8 mouse cellular contexts compared by ENCODE assay signal in the genomic region with DNA sequence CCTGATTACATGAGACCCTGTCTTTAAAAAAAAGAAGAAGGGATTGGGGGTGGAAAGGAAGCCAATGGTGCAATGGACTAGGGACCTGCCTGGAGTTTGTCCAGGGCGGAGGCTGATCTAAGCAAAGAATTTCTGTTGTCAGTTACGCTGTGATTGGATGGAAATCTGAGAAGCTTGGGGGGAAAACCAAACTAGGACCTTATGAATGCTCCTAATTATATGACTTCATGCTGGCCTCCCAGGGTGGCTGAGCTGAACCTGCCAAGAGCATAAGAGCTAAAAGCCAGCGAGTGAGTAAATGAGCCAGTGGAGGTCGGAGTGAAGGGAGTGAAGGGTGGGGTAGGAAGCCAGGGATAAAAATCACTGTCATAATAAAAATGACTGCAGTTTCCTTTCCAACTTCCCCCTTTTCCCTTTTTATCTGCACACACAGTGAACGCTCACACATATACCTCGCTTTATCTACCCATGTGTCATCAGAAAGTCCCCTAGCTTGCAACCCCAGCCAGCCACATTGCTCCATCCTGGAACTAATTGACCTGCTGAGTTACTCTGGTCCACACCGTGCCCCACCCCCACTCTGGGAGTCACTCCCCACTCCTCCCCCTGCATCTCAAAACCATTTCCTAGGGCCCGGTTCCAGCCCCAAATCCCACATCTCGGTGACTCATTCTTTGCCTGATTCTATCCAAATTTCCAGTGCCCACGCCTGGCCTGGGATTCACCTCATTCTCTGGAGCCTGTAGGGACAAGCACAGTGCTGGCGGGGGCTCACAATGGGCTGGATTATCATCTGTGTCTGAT. TPM values are rescaled to one million over a fixed set of nuclear protein-coding genes. Genes with fewer than 3 reads are reported as not detected.
DNase-seq lines count a peak whose midpoint lies in the region; ATAC-seq lines count a peak whose summit lies in the region.

No protein-coding gene starts in this region.

- no peak overlapping the region for H3K4me3 ChIP-seq in heart, embryonic 13.5 days
- H3K4me3 ChIP-seq in kidney, embryonic 16.5 days (ENCODE audit: low read length) = no peak overlapping the region
- H3K4me3 ChIP-seq in hindbrain, embryonic 13.5 days = no peak overlapping the region

- peaks cover 29% of the 10 kb centered on the region for H3K4me1 ChIP-seq in heart, embryonic 13.5 days
- peaks cover 17% of the 10 kb centered on the region; the same call in 1 of the 2 replicates for H3K4me1 ChIP-seq in kidney, embryonic 16.5 days (ENCODE audit: insufficient read depth, low read length)
- H3K4me1 ChIP-seq in hindbrain, embryonic 13.5 days (replicated peaks) = peaks cover 40% of the 10 kb centered on the region

- H3K36me3 ChIP-seq in heart, embryonic 13.5 days = no peaks in the 10 kb centered on the region
- no peaks in the 10 kb centered on the region for H3K36me3 ChIP-seq in kidney, embryonic 16.5 days (ENCODE audit: insufficient read depth, low read length)
- no peaks in the 10 kb centered on the region for H3K36me3 ChIP-seq in hindbrain, embryonic 13.5 days

- H3K27ac ChIP-seq in heart, embryonic 13.5 days (replicated peaks) = peak overlapping the region; percentile 45; the same call in 1 of the 2 replicates
- no peak overlapping the region for H3K27ac ChIP-seq in kidney, embryonic 16.5 days (ENCODE audit: low read length)
- no peak overlapping the region for H3K27ac ChIP-seq in hindbrain, embryonic 13.5 days

- no peak for ATAC-seq in heart, embryonic 13.5 days (ENCODE audit: extremely low read depth, insufficient number of reproducible peaks, low FRiP score, low TSS enrichment)
- ATAC-seq in kidney, embryonic 16.5 days (ENCODE audit: low FRiP score, low TSS enrichment) = no peak
- ATAC-seq in hindbrain, embryonic 13.5 days (ENCODE audit: low FRiP score) = no peak

- 0 out of 2 replicates have a peak, but pooled peaks cover 4% of the 10 kb centered on the region for H3K27me3 ChIP-seq in heart, embryonic 13.5 days (replicated peaks)
- H3K27me3 ChIP-seq in kidney, embryonic 16.5 days (ENCODE audit: insufficient read depth, low read length) = 0 out of 2 replicates have a peak, but pooled peaks cover 3% of the 10 kb centered on the region
- no peaks in the 10 kb centered on the region for H3K27me3 ChIP-seq in hindbrain, embryonic 13.5 days

- WGBS in heart, embryonic 13.5 days = 51% methylated on average over 11 of the region's 11 CpGs
- WGBS in kidney, embryonic 16.5 days = 45% methylated on average over 11 of the region's 11 CpGs
- WGBS in hindbrain, embryonic 13.5 days = 74% methylated on average over 11 of the region's 11 CpGs

- H3K4me2 ChIP-seq in heart, embryonic 13.5 days = no peak overlapping the region
- no peak overlapping the region for H3K4me2 ChIP-seq in kidney, embryonic 16.5 days (replicated peaks; ENCODE audit: low read depth, low read length)
- H3K4me2 ChIP-seq in hindbrain, embryonic 13.5 days = no peak overlapping the region

- DNase-seq in adrenal gland, adult 2 months = peak; percentile 64
- DNase-seq in adrenal gland, postnatal 4 days (ENCODE audit: low spot score in 2 of 2) = no peak
- peak; percentile 53 to 58 for DNase-seq in right cerebral cortex, adult 2 months (ENCODE audit: low spot score in 2 of 2)
- DNase-seq in right cerebral cortex, postnatal 4 days = no peak
- peak; percentile 27 for DNase-seq in lung, postnatal 36 days

- H3K9me3 ChIP-seq in heart, embryonic 13.5 days = no peaks in the 10 kb centered on the region
- 0 out of 2 replicates have a peak, but pooled peaks cover 2% of the 10 kb centered on the region for H3K9me3 ChIP-seq in kidney, embryonic 16.5 days (ENCODE audit: low read length)
- H3K9me3 ChIP-seq in hindbrain, embryonic 13.5 days = no peaks in the 10 kb centered on the region

- 0 out of 2 replicates have a peak overlapping the region, but pooled peaks have one; percentile 28 for H3K9ac ChIP-seq in heart, embryonic 13.5 days
- no peak overlapping the region for H3K9ac ChIP-seq in kidney, embryonic 16.5 days (replicated peaks; ENCODE audit: low read length)
- no peak overlapping the region for H3K9ac ChIP-seq in hindbrain, embryonic 13.5 days

RNA-seq across cellular contexts. Expression of gene Dnaic2, which starts 2.2 kb away (rescaled TPM):
- under 1 TPM; 0.17 to 0.58 TPM for total RNA-seq in adrenal gland, adult 2 months (2021)
- polyA plus RNA-seq in adrenal gland, adult 2 months (2012; rRNA removed) = 0.49 and 0.85 TPM in 2 replicates
- total RNA-seq in adrenal gland, postnatal 4 days (2021) = 1 to 10 TPM; 1.7 to 2.0 TPM
- polyA plus RNA-seq in heart, embryonic 13.5 days (2015; fragmentation: Nextera tagmentation; extraction: Ambion mirVana) = 0.13 and 0.36 TPM in 2 replicates
- 0.44 and 0.46 TPM in 2 replicates for polyA plus RNA-seq in kidney, embryonic 16.5 days (2015; fragmentation: Nextera tagmentation; extraction: Ambion mirVana)
- polyA plus RNA-seq in hindbrain, embryonic 13.5 days (2015; fragmentation: Nextera tagmentation; extraction: Ambion mirVana) = 2.9 and 3.8 TPM in 2 replicates

RNA-seq across cellular contexts. Expression of gene Kif19a, which starts 40.2 kb away (rescaled TPM):
- under 1 TPM; 0.48 to 0.66 TPM for total RNA-seq in adrenal gland, adult 2 months (2021)
- polyA plus RNA-seq in adrenal gland, adult 2 months (2012; rRNA removed) = 0.48 and 1.3 TPM in 2 replicates
- total RNA-seq in adrenal gland, postnatal 4 days (2021) = 1 to 10 TPM in 1 of 2 experiments, under 1 TPM in 1; 0.99 to 1.6 TPM
- 0.17 TPM in 1 of 2 replicates, not detected in the other for polyA plus RNA-seq in heart, embryonic 13.5 days (2015; fragmentation: Nextera tagmentation; extraction: Ambion mirVana)
- 0.22 and 0.46 TPM in 2 replicates for polyA plus RNA-seq in kidney, embryonic 16.5 days (2015; fragmentation: Nextera tagmentation; extraction: Ambion mirVana)
- 1.2 and 1.3 TPM in 2 replicates for polyA plus RNA-seq in hindbrain, embryonic 13.5 days (2015; fragmentation: Nextera tagmentation; extraction: Ambion mirVana)

RNA-seq across cellular contexts. Expression of gene Ttyh2, which starts 49.8 kb away (rescaled TPM):
- 100 to 1,000 TPM in 1 of 2 experiments, 10 to 100 TPM in 1; 70.3 to 115 TPM for total RNA-seq in adrenal gland, adult 2 months (2021)
- polyA plus RNA-seq in adrenal gland, adult 2 months (2012; rRNA removed) = 135 and 182 TPM in 2 replicates
- total RNA-seq in adrenal gland, postnatal 4 days (2021) = 100 to 1,000 TPM; 108 to 113 TPM
- polyA plus RNA-seq in heart, embryonic 13.5 days (2015; fragmentation: Nextera tagmentation; extraction: Ambion mirVana) = 7.5 and 7.7 TPM in 2 replicates
- polyA plus RNA-seq in kidney, embryonic 16.5 days (2015; fragmentation: Nextera tagmentation; extraction: Ambion mirVana) = 20.4 and 21.5 TPM in 2 replicates
- 33.0 and 33.9 TPM in 2 replicates for polyA plus RNA-seq in hindbrain, embryonic 13.5 days (2015; fragmentation: Nextera tagmentation; extraction: Ambion mirVana)

RNA-seq across cellular contexts. Expression of gene Rpl38, which starts 56.7 kb away (rescaled TPM):
- total RNA-seq in adrenal gland, adult 2 months (2021) = 1,000 to 10,000 TPM; 1,183 to 1,186 TPM
- 64.3 and 68.3 TPM in 2 replicates for polyA plus RNA-seq in adrenal gland, adult 2 months (2012; rRNA removed)
- 1,000 to 10,000 TPM; 1,445 to 1,502 TPM for total RNA-seq in adrenal gland, postnatal 4 days (2021)
- polyA plus RNA-seq in heart, embryonic 13.5 days (2015; fragmentation: Nextera tagmentation; extraction: Ambion mirVana) = 754 and 817 TPM in 2 replicates
- polyA plus RNA-seq in kidney, embryonic 16.5 days (2015; fragmentation: Nextera tagmentation; extraction: Ambion mirVana) = 802 and 841 TPM in 2 replicates
- polyA plus RNA-seq in hindbrain, embryonic 13.5 days (2015; fragmentation: Nextera tagmentation; extraction: Ambion mirVana) = 809 and 885 TPM in 2 replicates

Comparison
In these comparisons a context has a peak if more than half of its experiments do, and no peak if none do; other contexts are left out.
1. DNase-seq: peak in adrenal gland, adult 2 months (single experiment), right cerebral cortex, adult 2 months (2 of 2) and lung, postnatal 36 days (single experiment); none in adrenal gland, postnatal 4 days (0 of 2) and right cerebral cortex, postnatal 4 days (single experiment).